ENCODE assay signal across 8 mouse cellular contexts in genomic region chr12:3791732-3792131, GRCm38 (mm10). TPM values are rescaled to one million over a fixed set of nuclear protein-coding genes. Genes with fewer than 3 reads are reported as not detected.
DNase-seq lines count a peak whose midpoint lies in the region; ATAC-seq lines count a peak whose summit lies in the region.

No protein-coding gene starts in this region.

- H3K4me1 ChIP-seq in intestine, embryonic 14.5 days (replicated peaks; ENCODE audit: control insufficient read depth, insufficient read depth, low read length), result peaks cover 28% of the 10 kb centered on the region

- no peak overlapping the region for H3K27ac ChIP-seq in intestine, embryonic 14.5 days (ENCODE audit: low read depth)

- peak overlapping the region; percentile 67 for H3K4me2 ChIP-seq in intestine, embryonic 14.5 days (ENCODE audit: low read length)

- H3K36me3 ChIP-seq in intestine, embryonic 14.5 days (ENCODE audit: control insufficient read depth, insufficient read depth, low read length), result no peaks in the 10 kb centered on the region

- peak; percentile 94 for DNase-seq in adrenal gland, adult 2 months
- DNase-seq in embryo, embryonic 11 days, result peak; percentile 94
- peak; percentile 91 for DNase-seq in gastrocnemius, postnatal 25 days
- peak; percentile 99 for DNase-seq in intestine, embryonic 14.5 days (ENCODE audit: low spot score)
- peak; percentile 95 to 96 for DNase-seq in left cerebral cortex, postnatal 10 days (ENCODE audit: extremely low spot score in 1 of 2, low spot score in 2 of 2)
- DNase-seq in right cerebral cortex, postnatal 10 days (ENCODE audit: low spot score in 2 of 2), result peak; percentile 97 to 98
- DNase-seq in urinary bladder, postnatal 14 days (ENCODE audit: low spot score), result peak; percentile 96

- peak overlapping the region; percentile 47 for H3K9ac ChIP-seq in intestine, embryonic 14.5 days (ENCODE audit: low read length)

- no peaks in the 10 kb centered on the region for H3K9me3 ChIP-seq in intestine, embryonic 14.5 days (ENCODE audit: control insufficient read depth, low read length)

- peak overlapping the region; percentile 33 for H3K4me3 ChIP-seq in intestine, embryonic 14.5 days (ENCODE audit: low read depth, low read length)

- H3K27me3 ChIP-seq in intestine, embryonic 14.5 days (replicated peaks; ENCODE audit: control insufficient read depth, insufficient read depth, low read length), result no peaks in the 10 kb centered on the region

- ATAC-seq in intestine, embryonic 14.5 days (replicated peaks; ENCODE audit: low FRiP score, low TSS enrichment, low read depth), result peak; percentile 86
- ATAC-seq in megakaryocyte progenitor cell, adult 5-6 weeks (replicated peaks; ENCODE audit: poor library complexity), result peak; percentile 98

- intact Hi-C loops in left cerebral cortex, postnatal 10 days (cut with DNase I), result no loop called here

- WGBS in intestine, embryonic 14.5 days, result under 1% methylated on average over 22 of the region's 22 CpGs

RNA-seq across cellular contexts. Expression of gene Dnmt3a, which starts 14.1 kb away (rescaled TPM):
- 10 to 100 TPM; 36.7 to 42.4 TPM for total RNA-seq in adrenal gland, adult 2 months (2021)
- polyA plus RNA-seq in adrenal gland, adult 2 months (2012; rRNA removed), result 9.7 and 10.2 TPM in 2 replicates
- 100 to 1,000 TPM; 107 to 110 TPM for total RNA-seq in gastrocnemius, postnatal 25 days (2021)
- 63.4 and 69.3 TPM in 2 replicates for polyA plus RNA-seq in intestine, embryonic 14.5 days (2014; fragmentation: Nextera tagmentation; extraction: Ambion mirVana)
- 100 to 1,000 TPM; 331 to 345 TPM for total RNA-seq in left cerebral cortex, postnatal 10 days (2021)
- total RNA-seq in megakaryocyte progenitor cell, adult 5-6 weeks (2015), result 12.1 and 19.4 TPM in 2 replicates
- total RNA-seq in megakaryocyte progenitor cell, adult 5-6 weeks (2017), result 20.4 and 21.8 TPM in 2 replicates
